Mouse (Mus musculus): ENCODE data around the gene Pla2g6.

DNA sequence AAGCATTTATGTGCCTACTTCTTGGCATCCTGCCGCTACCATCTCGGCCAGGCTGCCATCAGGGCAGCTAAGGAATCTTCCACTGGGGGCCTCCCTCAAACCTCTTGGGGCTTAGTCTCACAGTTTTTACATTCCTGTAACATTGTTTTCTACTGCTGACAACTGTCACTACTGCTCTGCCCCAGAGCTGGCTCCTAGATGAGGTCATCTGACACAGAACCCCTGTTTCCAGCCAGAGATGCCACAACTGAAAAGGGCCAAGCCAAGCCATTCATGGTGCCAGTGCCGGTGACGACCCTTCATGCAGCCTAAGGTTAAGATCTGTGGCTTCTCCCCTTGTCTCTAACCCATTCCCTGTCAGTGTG is 4.4 kb downstream of the Pla2g6 start:
- TF ChIP-seq CTCF (IDR thresholded peaks at IDR 0.05; ENCODE audit: borderline replicate concordance, insufficient read depth, low read length) (no peak), POLR2A (IDR thresholded peaks at IDR 0.05; ENCODE audit: low read depth, low read length) (no peak)

Measured in embryonic fibroblast, embryonic 13.5 days (primary cell).